Mouse (Mus musculus) forebrain, embryonic 15.5 days (tissue): ENCODE measurements around the gene Kdm4a. TPM values are rescaled to one million over a fixed set of nuclear protein-coding genes. Genes with fewer than 3 reads are reported as not detected.
A peak's percentile ranks its signal among the peaks of the same experiment; 100 is the strongest.

ENCODE experiments used
- ATAC-seq: fragments of 200-750 bp; cut with Nextera tagmentation; replicated peaks from 2 replicates; pipeline ENCODE4 v1.8.0; 2017; ENCODE audit warnings: mild to moderate bottlenecking, moderate TSS enrichment, moderate library complexity
- H3K27ac ChIP-seq: fragments of 300-500 bp; sonication (generic); replicated peaks from 2 replicates; pipeline ENCODE4 v1.5.1; 2015; ENCODE audit warnings: mild to moderate bottlenecking, inconsistent platforms
- H3K27me3 ChIP-seq: fragments of 300-500 bp; sonication (generic); 2 replicates; pipeline ENCODE4 v1.6.1; 2015; ENCODE audit warnings: inconsistent platforms
- H3K36me3 ChIP-seq: fragments of 300-500 bp; sonication (generic); 2 replicates; pipeline ENCODE4 v1.6.1; 2015; ENCODE audit warnings: mild to moderate bottlenecking, inconsistent platforms
- H3K4me1 ChIP-seq: fragments of 300-500 bp; sonication (generic); 2 replicates; pipeline ENCODE4 v1.6.1; 2015; ENCODE audit warnings: inconsistent platforms
- H3K4me2 ChIP-seq: fragments of 300-500 bp; sonication (generic); replicated peaks from 2 replicates; pipeline ENCODE4 v1.6.1; 2015; ENCODE audit warnings: mild to moderate bottlenecking, inconsistent platforms
- H3K4me3 ChIP-seq: fragments of 300-500 bp; sonication (generic); 2 replicates; pipeline ENCODE4 v1.5.1; 2015; ENCODE audit warnings: mild to moderate bottlenecking, inconsistent platforms
- H3K9ac ChIP-seq: fragments of 300-500 bp; sonication (generic); replicated peaks from 2 replicates; pipeline ENCODE4 v1.6.1; 2015; ENCODE audit warnings: mild to moderate bottlenecking, inconsistent platforms
- H3K9me3 ChIP-seq: fragments of 300-500 bp; sonication (generic); 2 replicates; pipeline ENCODE4 v1.6.1; 2016; ENCODE audit warnings: inconsistent platforms
- WGBS: fragments of 180-500 bp; shearing (Covaris S2); methylation state at CpG from one replicate; pipeline ENCODE4 v1.1.7; 2015; ENCODE audit warnings: mixed read lengths; 5-methylcytosine and 5-hydroxymethylcytosine counted together
- polyA plus RNA-seq: library from polyadenylated mRNA; unstranded; fragments of >200 nt; fragmentation: Nextera tagmentation; extraction: Ambion mirVana; gene quantifications from 2 replicates; pipeline ENCODE4 v1.2.1, GENCODE M21; 2015

The Kdm4a gene
- polyA plus RNA-seq: 62.9 and 63.8 TPM in 2 replicates

DNA sequence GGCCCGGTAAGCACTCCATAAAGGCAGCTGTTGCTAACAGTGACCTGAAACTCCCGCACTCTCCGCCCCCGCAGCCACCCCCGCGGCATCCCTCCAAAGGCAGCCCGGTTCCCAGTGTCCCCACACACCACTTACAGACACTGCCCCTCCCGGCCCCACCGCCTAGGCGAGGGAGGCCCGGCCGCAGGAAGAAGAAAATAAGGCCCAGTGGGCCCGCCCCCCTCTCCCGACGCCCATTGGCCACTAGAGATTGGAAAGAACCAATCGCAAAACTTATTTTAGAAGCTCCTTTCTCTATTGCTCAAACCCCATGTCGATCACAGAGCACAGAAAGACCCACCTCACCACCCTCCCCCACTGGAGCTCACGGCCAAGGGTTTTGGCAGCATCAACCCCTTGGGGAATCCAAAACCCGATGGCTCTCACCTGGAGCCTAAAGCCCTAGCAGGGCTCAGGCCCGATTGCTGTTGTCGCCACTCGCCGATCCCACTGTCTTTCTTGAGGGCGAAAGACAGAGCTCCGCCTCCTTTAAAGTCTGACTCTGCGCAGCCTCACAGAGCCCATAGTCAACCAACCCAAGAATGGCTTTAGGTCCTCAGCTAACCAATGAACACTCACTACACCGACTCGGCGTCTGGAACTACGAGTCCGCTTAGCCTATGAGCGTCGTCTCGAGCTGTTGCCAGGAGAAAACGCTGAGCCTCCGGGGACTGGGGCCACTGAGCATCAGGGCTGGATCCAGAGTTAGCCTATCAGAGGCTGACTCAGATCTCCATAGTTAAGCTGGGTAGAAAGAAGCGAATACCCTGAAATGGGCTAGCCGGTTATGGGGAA lies at the start of gene Kdm4a:
TSS of gene Kdm4a (minus strand) at position 577 of the 834 bp plus-strand sequence.
- peaks cover 26% of the 10 kb centered on the region for H3K4me1 ChIP-seq
- peaks cover 28% of the 10 kb centered on the region for H3K36me3 ChIP-seq
- H3K4me2 ChIP-seq: peak within 1 kb of the TSS; percentile 72
- H3K4me3 ChIP-seq: peak within 1 kb of the TSS; percentile 76
- peak within 1 kb of the TSS; percentile 81 for H3K9ac ChIP-seq
- ATAC-seq: peak; percentile 100
- under 1% methylated on average over 37 of the region's 38 CpGs for WGBS
- H3K27me3 ChIP-seq: no peaks in the 10 kb centered on the region
- peak within 1 kb of the TSS; percentile 98 for H3K27ac ChIP-seq
- no peaks in the 10 kb centered on the region for H3K9me3 ChIP-seq

DNA sequence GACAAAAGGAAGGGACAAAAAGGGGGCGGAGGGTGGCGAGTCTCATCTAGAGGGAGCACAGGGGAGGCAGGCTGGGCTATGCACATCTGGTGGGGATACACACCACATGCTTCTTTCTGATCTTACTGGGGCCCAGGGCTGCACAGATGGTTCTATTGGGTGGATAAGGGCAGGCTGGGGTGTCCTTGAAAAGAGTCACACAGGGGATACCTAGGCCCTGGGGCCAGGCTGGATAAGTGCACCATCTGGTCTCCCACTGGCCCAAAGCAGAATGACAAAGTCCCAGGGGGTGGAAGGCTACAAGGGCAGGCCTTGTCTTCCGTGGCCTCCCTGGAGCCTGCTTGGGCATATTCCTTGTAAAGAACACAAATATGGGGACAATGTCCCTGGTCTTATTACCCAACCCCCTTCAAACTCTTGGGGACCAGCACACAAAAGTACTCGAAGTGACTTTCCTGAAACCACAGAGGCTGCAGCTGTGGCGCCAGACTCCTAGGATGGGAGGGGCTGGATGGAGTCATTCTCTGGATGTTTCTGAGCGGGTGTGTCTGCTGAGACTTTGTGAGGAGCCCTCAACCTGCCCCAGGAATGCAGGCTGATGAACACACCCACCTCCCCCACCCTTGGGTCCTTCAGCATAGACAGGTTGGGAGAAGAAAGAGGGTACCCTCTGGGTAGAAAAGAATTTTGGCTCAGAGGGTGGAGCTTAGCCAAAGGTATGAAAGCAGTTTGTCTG lies 49.4 kb upstream of the Kdm4a start:
- no peak overlapping the region for H3K9ac ChIP-seq
- no peak for ATAC-seq
- H3K4me3 ChIP-seq: no peak overlapping the region
- no peaks in the 10 kb centered on the region for H3K9me3 ChIP-seq
- no peak overlapping the region for H3K4me2 ChIP-seq
- peaks cover 61% of the 10 kb centered on the region for H3K36me3 ChIP-seq
- H3K4me1 ChIP-seq: no peaks in the 10 kb centered on the region
- no peaks in the 10 kb centered on the region for H3K27me3 ChIP-seq
- WGBS: 81% methylated on average over 6 of the region's 6 CpGs
- no peak overlapping the region for H3K27ac ChIP-seq

DNA sequence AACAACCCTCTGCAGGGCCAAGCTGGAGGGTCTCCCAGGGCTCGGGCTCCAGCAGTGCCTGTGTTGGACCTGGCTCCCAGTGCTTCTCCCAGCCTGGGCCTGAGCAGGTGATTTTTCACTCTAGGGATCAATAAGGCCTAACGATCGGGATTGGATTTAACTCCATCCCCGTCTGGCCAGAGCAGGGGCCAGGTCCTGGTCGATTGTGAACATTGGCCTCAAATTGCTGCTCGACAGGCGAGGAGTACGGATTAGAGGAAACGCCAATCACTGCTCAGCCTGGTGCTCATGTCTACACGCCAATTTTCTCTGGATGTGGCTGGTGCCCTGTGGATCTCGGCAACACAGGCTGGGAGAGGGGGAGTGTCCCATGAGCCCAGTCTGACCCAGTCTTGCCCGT lies 47.6 kb upstream of the Kdm4a start:
- H3K36me3 ChIP-seq: peaks cover 78% of the 10 kb centered on the region
- ATAC-seq: no peak
- H3K27ac ChIP-seq: no peak overlapping the region
- no peak overlapping the region for H3K9ac ChIP-seq
- H3K4me2 ChIP-seq: no peak overlapping the region
- no peaks in the 10 kb centered on the region for H3K27me3 ChIP-seq
- H3K4me3 ChIP-seq: no peak overlapping the region
- 83% methylated on average over 12 of the region's 12 CpGs for WGBS
- no peaks in the 10 kb centered on the region for H3K4me1 ChIP-seq
- no peaks in the 10 kb centered on the region for H3K9me3 ChIP-seq

DNA sequence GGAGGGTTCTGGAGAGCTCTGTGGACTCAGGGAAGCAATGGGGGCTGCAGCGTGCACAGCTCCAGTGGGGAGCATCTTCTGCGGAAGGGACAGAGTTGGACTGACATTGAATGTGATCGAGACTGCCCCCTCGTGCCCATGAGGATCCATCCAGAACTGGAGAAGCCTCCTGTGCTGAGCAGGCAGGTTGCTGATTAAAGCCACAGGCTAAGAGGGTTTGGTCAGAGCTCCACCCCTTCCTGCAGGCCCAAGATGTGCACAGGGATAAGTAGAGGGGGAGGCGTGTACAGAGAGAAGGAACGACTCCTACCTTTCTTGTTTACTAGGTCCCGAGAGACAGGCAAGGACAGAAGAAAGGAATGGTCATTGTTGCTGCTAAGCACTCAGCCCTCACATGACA lies 41.4 kb upstream of the Kdm4a start:
- no peak overlapping the region for H3K4me2 ChIP-seq
- no peaks in the 10 kb centered on the region for H3K4me1 ChIP-seq
- 86% methylated on average over 7 of the region's 7 CpGs for WGBS
- H3K4me3 ChIP-seq: no peak overlapping the region
- no peaks in the 10 kb centered on the region for H3K27me3 ChIP-seq
- no peak for ATAC-seq
- H3K27ac ChIP-seq: no peak overlapping the region
- H3K9me3 ChIP-seq: no peaks in the 10 kb centered on the region
- H3K36me3 ChIP-seq: peaks cover 80% of the 10 kb centered on the region
- H3K9ac ChIP-seq: no peak overlapping the region

DNA sequence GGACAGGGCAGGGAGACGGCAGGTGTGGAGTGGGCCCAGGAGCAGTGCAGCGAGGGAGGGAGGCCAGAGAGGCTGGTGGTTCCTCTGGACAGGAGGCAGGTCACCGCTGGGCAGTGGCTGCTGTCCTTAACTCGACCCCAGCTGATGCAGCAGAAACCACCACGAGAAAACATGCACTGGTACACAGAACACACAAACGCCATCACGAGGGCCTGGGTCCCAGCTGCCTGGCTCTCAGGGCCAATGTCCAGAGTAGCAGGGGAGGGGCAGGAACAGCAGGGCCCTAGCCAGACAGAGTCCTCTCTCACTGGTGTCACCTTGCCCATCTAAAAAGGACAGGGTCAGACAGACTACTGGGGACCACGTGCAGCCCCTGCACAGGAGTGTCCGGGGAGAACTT lies 40.9 kb upstream of the Kdm4a start:
- WGBS: 87% methylated on average over 9 of the region's 9 CpGs
- no peak for ATAC-seq
- no peak overlapping the region for H3K4me2 ChIP-seq

DNA sequence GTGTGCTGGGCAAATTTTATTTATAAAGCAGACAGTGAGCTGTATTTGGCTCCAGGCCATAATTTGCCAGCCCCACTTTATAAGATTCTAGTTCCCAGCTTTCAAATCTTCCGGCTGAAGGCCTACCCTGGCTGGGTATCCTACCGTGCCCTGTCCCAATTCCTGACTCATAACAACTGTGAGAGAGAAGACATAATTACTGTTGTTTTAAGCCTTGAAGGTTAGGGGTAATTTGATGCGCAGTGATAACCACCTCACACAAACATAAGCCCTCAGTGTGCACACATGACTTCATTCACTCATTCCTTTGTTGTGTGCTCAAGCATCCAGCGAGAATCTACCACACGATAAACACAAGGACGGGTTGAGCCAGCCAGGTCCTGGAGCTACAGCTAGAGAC lies 39.6 kb upstream of the Kdm4a start:
- H3K36me3 ChIP-seq: peaks cover 77% of the 10 kb centered on the region
- H3K27me3 ChIP-seq: no peaks in the 10 kb centered on the region
- no peak overlapping the region for H3K4me2 ChIP-seq
- H3K4me1 ChIP-seq: no peaks in the 10 kb centered on the region
- ATAC-seq: no peak
- H3K4me3 ChIP-seq: no peak overlapping the region
- WGBS: 61% methylated on average over 6 of the region's 6 CpGs
- no peak overlapping the region for H3K27ac ChIP-seq
- no peak overlapping the region for H3K9ac ChIP-seq
- H3K9me3 ChIP-seq: no peaks in the 10 kb centered on the region

More for the DNA sequence above, 40.9 kb upstream of the Kdm4a start:
- Histone ChIP-seq H3K9me3 (no peaks in the 10 kb centered on the region), H3K9ac (no peak overlapping the region), H3K4me1 (no peaks in the 10 kb centered on the region), H3K36me3 (peaks cover 80% of the 10 kb centered on the region), H3K27me3 (no peaks in the 10 kb centered on the region), H3K4me3 (no peak overlapping the region), H3K27ac (no peak overlapping the region)

DNA sequence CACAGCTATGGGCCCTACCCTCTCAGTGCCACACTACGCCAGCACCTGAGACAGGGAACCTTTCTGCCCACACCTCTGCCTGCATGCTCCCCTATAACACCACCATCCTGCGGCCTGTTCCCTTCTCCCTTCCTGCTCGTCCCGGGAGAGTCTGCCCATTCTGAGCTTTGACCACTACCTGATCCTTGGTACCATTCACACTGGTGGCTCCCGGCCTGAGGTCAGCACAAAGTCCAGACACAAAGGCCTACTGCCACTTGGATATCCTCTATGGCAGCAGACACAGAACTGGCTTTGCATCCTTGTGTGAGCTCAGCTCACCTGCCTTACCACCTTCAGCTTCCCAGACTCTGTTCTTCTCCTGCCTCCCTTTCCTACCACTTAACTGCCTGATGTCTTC lies 38.7 kb upstream of the Kdm4a start:
- H3K9ac ChIP-seq: no peak overlapping the region
- H3K4me1 ChIP-seq: no peaks in the 10 kb centered on the region
- H3K27me3 ChIP-seq: no peaks in the 10 kb centered on the region
- no peaks in the 10 kb centered on the region for H3K9me3 ChIP-seq
- WGBS: 91% methylated on average over 5 of the region's 5 CpGs
- no peak for ATAC-seq
- no peak overlapping the region for H3K4me2 ChIP-seq
- no peak overlapping the region for H3K4me3 ChIP-seq
- H3K36me3 ChIP-seq: peaks cover 77% of the 10 kb centered on the region
- no peak overlapping the region for H3K27ac ChIP-seq

DNA sequence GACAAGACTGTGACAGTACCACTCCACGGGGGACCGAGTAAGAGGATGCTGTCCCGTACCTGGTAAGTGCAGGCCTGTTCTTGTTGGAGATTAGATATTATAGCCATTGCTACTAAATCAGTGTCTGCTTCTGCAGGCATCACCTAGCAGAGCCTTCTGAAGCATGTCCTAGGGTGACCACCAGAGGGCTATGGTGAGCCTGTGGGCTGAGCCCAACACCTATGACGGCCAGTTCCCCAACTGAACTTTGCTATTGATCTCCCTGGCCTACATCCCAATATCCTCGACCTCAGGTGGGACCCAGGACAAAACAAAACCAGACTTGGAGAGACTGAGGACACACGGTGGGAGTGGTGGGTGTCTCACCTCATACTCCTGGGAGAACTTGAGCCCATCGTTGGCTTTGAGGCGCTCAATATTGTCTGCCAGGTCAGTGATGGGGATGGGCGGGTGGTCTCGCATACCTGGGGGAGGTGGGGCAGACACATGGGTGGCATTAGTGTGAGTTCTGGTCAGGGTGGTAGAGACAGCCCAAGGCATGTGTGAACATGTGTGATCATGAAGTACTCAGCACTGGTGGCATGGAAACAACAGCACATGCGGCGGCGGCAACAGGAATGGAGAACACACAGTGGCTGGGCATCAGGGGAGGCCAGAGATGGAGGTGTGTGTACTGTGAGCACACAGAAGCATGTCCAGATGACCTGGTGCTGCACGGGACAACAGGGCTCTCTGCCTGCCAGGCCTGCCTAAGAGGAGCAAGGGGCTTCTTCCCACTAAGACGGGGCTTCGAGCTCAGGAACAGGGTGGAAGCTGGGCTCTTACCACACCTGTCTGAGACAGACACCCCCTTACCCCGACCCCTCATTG lies 37.1 kb upstream of the Kdm4a start:
- ATAC-seq: peak; percentile 62
- Histone ChIP-seq H3K4me1 (no peaks in the 10 kb centered on the region), H3K4me3 (no peak overlapping the region), H3K27me3 (no peaks in the 10 kb centered on the region), H3K27ac (no peak overlapping the region), H3K4me2 (no peak overlapping the region), H3K9ac (no peak overlapping the region), H3K36me3 (peaks cover 77% of the 10 kb centered on the region), H3K9me3 (no peaks in the 10 kb centered on the region)
- WGBS: 83% methylated on average over 17 of the region's 17 CpGs

DNA sequence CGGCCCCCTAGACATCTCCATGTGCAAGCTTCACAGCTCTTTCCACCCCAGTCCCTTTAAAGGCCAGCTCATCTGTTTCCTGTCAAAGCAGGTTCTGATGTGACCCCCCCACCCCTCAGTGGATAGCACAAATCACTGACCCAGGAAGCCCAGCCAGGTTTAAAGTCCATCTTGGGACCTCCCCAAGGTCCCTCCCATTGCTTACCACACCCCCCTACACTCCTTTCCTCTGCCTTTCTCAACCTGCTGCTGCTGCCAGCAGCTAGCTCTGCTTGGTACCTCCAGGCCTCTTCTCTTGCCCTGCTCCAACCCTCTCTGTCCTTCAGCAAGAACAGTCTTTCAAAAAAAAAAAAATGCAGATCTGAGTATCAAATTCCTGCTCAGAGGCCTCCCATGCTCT lies 35.0 kb upstream of the Kdm4a start:
- Histone ChIP-seq H3K27ac (no peak overlapping the region), H3K9me3 (no peaks in the 10 kb centered on the region), H3K36me3 (peaks cover 81% of the 10 kb centered on the region), H3K4me1 (no peaks in the 10 kb centered on the region), H3K9ac (no peak overlapping the region), H3K27me3 (no peaks in the 10 kb centered on the region), H3K4me2 (no peak overlapping the region), H3K4me3 (no peak overlapping the region)
- no peak for ATAC-seq
- WGBS: 95% methylated on average over 1 of the region's 1 CpGs

DNA sequence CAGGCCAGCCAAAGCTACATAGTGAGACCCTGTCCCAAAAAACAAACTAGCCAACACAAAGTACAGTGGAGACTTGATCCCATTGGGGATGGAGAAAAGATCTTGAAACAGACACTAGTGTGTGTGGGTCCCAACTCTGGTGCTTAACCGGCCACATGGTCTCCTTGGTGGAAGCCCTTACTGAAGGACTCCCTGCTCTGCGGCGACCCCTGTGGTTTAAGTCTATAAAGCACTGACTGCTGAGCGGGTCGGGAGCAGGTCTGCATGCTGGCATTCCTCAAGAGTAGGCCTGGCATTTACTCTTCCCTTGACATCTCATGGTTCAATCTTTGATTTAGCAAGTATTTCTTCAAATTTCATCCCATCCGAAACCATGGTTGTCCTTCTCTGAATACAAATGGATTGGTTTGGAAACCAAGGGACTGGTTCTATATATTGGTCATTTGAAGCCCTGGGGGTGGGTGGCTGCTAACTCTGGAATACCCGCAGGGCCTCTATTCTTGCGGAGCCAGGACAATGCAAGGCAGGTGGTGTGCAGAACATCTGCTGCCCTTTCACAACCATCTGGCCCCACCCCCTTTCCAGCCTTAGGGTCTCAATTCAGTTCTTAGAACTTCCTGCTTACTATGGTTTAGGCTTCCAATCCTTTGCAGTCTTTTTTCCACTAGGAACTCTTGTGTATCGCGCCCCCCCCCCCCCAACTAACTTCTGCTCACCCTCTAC lies 27.2 kb upstream of the Kdm4a start:
- no peak overlapping the region for H3K9ac ChIP-seq
- no peak overlapping the region for H3K27ac ChIP-seq
- H3K4me3 ChIP-seq: no peak overlapping the region
- no peak for ATAC-seq
- no peak overlapping the region for H3K4me2 ChIP-seq
- H3K4me1 ChIP-seq: no peaks in the 10 kb centered on the region
- H3K36me3 ChIP-seq: peaks cover 44% of the 10 kb centered on the region
- no peaks in the 10 kb centered on the region for H3K27me3 ChIP-seq
- 63% methylated on average over 10 of the region's 10 CpGs for WGBS
- no peaks in the 10 kb centered on the region for H3K9me3 ChIP-seq

DNA sequence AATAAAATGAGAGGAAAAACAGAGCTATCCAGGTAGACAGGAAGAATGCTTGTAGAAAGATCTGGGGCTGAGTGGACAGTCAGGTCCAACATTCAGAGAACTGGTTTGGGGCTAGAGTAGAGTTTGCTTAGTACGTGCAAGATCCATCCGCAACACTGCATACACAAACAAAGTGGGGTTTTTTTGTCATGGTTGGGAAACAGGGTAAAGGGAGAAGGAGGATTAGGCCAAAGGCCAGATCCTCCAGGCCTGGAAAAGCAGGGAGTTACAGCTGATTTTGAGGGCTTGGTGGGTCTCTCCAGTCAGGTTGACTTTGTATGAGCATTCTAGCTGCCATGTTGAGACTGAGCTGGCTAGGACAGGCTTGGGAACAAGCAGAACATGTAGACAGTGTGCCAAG lies 26.1 kb upstream of the Kdm4a start:
- Histone ChIP-seq H3K27ac (no peak overlapping the region), H3K9me3 (no peaks in the 10 kb centered on the region), H3K36me3 (peaks cover 32% of the 10 kb centered on the region), H3K4me1 (no peaks in the 10 kb centered on the region), H3K4me3 (no peak overlapping the region), H3K9ac (no peak overlapping the region), H3K4me2 (no peak overlapping the region), H3K27me3 (no peaks in the 10 kb centered on the region)
- 83% methylated on average over 2 of the region's 2 CpGs for WGBS
- ATAC-seq: no peak
